Mouse (Mus musculus) adrenal gland, adult 8-10 months (tissue): ENCODE data around the gene Pde8a. TPM values are rescaled to one million over a fixed set of nuclear protein-coding genes. Genes with fewer than 3 reads are reported as not detected.
"Not testable (repeated sequence)": the region's sequence is repeated elsewhere in the genome, so short reads cannot be mapped to it uniquely, and the experiment has no call there.

ENCODE experiments used
- DNase-seq: peaks from one replicate; pipeline ENCODE4 v3.0.0; 2022
- total RNA-seq, 4 experiments: library from RNA; stranded (reverse); gene quantifications; 2 replicates each; pipeline ENCODE4 v1.2.4; 2022

Gene Pde8a
- total RNA-seq: 10 to 100 TPM; 22.3 to 41.0 (median 31.7) TPM

DNA sequence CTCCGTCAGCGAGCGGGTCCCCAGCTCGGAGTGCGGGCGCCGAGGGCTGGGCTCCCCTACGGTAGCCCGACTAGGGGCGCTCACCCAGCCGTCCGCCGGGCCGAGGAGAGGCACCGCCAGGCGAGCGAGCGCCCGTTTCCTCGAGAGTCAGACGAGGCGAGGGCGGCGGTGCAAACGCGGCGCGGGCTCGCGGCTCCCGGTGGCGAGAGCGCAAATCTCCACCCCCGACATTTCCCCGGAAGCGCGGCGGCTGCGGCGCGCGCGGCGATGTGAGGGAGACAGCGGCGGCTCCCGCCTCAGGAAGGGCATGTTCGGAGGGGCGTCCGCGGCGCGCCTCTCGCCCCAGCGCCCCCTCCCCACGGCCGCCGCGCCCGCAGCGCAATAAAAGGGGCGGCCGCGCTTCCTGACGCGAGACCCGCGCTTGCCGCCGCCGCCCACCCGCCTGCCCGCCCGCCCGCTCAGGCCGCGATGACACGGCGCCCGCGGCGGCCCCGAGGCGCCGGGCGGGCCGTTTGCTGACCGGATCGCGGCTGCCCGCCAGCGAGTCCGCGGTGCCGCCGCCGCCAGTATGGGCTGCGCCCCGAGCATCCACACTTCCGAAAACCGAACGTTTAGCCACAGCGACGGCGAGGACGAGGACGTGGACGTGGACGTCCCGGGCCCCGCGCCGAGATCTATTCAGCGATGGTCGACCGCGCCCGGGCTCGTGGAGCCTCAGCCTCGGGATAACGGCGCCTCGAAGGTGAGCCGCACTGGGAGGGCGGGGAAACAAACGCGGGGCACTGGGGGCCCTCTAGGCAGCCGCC is at the start of gene Pde8a:
Pde8a (plus strand) TSS at position 250 of the 806 bp plus-strand sequence.
- no peak for DNase-seq

GRCm38 (mm10) chr7:81164411-81164810 is 49.0 kb upstream of the Pde8a start:
- no peak for DNase-seq

DNA sequence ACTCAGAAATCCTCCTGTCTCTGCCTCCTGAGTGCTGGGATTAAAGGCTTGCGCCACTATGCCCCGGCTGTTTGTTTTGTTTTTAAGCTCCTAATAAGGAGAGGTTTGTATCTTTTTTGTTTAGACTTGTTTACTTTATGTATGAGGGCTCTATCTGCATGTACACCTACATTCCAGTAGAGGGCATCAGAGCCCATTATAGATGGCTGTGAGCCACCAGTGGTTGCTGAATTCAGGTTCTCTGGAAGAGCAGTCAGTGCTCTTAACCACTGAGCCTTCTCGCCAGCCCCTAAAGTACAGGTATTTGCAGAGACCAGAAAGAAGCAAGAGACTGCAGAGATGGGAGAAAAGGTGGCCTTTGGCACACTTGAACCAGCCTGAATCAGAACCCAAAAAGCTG is 46.3 kb upstream of the Pde8a start:
- no peak for DNase-seq

- DNase-seq: no peak
Measured at GRCm38 (mm10) chr7:81169351-81169750, 44.0 kb upstream of the Pde8a start.

DNA sequence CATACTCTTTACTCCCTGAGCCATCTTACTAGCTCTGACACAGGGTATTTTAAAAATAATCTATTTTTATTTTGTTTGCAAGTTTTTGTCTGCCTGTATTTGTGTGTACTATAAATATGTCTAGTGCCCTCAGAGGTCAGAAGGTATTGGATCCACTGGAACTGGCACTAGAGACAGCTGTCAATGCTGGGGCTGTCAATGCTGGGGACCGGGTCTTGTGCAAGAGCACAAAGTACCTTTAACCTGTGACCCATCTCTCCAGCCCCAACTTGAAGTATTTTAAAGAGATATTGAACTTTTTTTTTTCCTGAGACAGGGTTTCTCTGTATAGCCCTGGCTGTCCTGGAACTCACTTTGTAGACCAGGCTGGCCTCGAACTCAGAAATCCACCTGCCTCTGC is 39.5 kb upstream of the Pde8a start:
- no peak for DNase-seq

DNA sequence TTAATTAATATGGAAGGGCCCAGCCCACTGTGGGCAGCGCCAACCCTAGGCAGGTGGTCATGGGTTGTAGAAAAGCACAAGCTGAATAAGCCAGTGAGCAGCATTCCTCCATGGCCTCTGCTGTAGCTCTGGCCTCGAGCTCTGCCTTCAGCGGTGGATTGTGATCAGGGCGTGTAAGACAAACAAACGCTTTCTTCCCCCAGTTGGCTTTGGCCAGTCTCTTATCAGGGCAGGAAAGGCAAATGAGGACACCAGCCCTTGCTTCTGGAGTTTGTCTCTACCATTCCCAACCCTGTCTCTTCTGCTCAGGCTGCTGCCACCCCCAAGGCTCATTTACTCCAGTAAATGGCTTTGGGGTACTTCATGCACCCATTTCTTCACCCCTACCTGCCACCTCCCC is 38.7 kb upstream of the Pde8a start:
- DNase-seq: no peak

DNA sequence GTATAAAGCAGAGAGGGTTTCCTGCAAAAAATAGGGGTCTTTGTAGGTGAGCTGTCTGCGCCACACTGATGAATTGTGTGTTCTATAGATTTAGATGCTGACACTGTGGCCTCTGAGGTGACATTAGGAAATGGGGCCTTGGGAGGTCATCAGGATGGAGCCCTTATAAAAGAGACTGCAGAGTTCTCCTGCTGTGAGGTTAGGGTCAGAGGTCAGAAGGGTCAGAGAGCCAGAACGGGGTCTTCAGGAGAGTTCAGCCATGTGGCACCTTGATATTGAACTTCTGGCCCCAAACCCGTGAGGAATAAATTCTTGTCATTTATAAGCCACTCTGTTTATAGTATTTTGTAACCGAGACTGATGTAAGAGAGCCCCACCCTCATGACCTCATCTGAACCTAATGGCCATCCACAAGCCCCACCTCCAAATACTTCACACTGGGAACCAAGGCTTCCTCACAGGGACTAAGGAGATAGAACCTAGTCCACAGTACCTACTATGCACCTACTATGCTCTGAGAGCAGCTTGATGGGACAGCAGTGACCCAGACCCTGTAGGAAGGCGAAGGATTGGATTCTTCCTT is 37.1 kb upstream of the Pde8a start:
- no peak for DNase-seq

DNA sequence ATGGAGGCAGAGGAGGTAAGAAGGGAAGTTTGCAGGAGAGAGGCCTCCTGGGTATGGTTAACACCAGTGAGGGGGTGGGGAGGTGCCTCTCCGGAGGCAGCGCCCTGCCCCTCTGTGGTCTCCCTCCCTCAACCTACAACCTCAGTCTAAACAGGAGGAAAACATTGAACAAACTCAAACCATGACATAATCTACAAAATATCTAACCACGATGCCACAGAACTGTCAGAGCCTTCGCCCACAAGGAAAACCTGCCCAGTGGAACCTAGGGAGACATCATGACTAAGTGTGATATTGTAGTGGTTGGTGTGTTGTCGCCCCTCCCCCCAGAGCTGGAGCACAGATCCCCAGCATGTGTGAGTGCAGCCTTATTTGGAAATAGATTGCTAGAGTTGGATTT is 33.9 kb upstream of the Pde8a start:
- DNase-seq: no peak

DNA sequence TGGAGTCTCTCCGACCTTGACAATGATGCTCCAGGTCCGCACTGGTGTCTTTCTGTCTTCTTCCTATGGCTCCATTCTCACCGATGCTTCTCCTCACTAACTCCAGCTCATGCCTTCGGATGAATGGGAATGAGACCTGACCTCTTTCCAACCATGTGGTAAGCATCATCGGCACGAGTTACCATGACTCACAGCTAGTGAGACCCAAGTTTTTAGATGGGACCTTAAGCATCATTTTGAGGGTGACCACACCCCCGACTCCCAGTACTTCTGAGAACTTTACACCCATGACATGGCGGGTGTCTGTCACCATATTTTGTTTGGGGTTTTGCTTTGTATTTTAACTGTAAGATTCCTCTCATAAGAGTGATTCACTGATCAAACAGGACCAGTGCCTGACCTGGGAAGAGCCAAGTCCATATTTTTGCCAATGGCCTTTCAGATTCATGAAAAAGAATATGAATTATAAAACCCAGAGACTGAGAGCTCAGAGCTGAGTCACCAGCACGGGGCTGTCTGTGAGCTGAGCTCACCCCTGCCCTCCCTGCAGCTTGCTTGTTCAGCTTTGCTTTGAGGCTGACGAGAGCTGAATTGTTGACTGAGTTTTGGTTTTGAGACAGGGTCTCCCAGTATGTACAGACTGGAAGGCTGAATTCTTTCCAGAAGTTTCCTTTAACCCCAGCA is 30.8 kb upstream of the Pde8a start:
- DNase-seq: no peak

GRCm38 (mm10) chr7:81183181-81183580 is 30.2 kb upstream of the Pde8a start:
- no peak for DNase-seq

DNA sequence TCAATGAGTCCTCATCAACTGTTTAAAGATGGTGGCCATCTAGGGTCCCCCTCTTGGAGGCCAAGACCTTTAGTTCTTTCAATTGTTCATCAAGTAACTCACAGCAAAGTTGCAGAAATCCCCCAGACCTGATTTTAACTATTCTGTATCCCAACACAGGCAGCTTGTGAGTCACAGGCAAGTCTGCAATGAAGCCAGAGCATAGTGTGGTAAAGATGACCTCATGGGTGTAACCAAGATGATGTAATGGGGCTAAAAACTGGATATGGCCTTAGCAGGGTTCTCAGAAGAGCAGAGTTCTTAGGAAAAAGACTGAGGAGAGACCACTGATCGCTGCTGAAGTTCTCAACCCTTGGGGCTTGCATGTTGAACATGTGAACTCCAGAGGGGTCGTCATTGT is 29.3 kb upstream of the Pde8a start:
- no peak for DNase-seq

- DNase-seq: no peak
Measured at GRCm38 (mm10) chr7:81184651-81185050, 28.7 kb upstream of the Pde8a start.

DNA sequence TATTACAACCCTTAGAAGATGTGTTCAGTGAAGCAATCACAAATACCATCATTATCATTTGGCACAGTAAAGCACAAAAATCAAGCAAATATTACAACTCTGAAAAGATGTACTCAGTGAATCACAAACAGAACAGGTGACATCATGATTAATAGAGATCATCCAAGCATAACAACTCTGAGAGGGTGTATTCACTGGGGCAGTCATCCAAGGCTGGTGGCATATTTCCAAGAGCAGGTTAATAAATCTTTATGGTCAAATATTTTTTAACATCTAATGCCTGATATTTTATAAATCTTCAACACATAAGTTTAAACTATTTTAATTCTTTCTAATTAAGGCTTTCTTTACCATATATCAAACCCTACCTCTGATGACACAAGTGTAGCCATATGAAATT is 27.4 kb upstream of the Pde8a start:
- not testable (repeated sequence) for DNase-seq

GRCm38 (mm10) chr7:81189180-81189579 is 24.2 kb upstream of the Pde8a start:
- no peak for DNase-seq

- no peak for DNase-seq
Measured at GRCm38 (mm10) chr7:81195509-81195908, 17.9 kb upstream of the Pde8a start.

DNA sequence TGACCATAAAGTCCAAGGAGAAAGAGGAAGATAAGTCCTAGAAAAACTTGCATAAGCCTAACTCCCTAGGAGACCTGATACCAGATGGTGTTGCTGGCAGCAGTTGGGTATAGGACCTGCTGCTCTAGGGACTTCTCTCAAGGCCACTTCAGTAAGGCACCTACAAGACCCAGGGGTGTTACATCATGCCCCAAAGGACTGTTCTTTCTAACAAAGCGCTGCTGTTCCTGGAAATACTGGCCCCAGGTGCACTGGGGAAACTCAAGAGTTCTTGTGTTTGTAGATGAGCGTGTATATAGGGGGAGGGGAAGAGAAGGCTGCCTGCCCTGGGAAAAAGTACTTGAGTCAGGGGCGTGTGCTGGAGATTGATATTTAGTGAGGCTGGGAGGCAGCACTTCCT is 16.6 kb upstream of the Pde8a start:
- DNase-seq: no peak

DNA sequence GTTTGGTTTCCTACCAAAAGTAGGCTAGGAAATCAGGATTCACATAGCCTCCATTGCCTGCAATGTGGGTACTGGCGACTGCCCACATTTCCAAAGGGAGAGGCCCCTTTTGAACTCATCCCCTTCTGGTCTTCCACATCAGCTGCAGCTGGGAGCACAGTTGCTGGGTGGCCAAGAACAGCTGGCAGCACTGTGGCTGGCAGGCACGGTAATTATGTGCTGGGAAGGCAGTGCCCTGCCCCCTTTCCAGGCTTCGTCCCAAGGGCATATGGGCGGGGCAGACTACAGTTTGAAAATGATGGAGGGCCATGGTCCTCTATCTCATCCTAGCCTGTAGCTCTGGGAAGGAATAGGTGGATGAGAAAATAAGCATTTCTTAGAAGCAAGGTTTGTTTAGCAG is 14.9 kb upstream of the Pde8a start:
- peak; percentile 56 for DNase-seq

- no peak for DNase-seq
Measured at GRCm38 (mm10) chr7:81199109-81199508, 14.3 kb upstream of the Pde8a start.

DNA sequence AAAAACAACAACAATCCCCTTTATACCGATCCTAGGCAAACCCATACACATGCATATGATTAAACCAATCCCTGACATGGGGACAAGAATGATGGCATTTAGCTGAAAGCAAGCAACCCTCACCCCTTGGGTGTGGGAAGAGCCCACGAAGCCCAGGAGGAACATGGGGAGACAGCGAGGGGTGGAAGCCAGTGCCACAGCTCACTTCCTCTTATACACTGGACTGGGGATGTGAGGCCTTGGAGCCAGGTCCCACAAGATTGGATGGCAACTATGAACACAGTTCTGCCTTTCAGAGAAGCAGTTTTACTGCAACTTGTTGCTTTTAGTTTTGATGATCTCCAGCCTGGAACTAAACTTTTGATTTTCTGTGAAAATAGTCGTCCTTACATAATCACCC is 13.6 kb upstream of the Pde8a start:
- DNase-seq: no peak

- no peak for DNase-seq
Measured at GRCm38 (mm10) chr7:81202389-81202788, 11.0 kb upstream of the Pde8a start.

DNA sequence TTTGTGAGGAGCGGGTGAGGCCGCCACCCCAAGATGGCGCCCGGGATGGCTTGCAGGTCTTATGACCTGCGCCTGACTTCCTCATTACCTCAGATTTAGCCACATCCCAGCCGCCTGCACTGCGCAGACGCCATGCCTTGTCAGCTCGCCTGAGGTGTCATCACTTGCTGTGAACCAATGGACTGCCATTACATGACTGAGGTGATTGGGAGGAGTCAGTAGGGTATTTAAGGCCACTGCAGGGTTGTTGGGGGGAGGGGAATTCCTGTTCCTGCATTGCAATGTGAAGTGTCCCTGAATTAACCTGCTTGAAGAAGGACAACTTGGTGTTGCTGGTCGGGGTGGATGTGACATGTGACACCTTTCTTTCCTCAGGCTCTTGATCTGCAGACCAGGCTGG is 9.8 kb upstream of the Pde8a start:
- not testable (repeated sequence) for DNase-seq

GRCm38 (mm10) chr7:81208944-81209343 is 4.5 kb upstream of the Pde8a start:
- peak; percentile 59 for DNase-seq

DNA sequence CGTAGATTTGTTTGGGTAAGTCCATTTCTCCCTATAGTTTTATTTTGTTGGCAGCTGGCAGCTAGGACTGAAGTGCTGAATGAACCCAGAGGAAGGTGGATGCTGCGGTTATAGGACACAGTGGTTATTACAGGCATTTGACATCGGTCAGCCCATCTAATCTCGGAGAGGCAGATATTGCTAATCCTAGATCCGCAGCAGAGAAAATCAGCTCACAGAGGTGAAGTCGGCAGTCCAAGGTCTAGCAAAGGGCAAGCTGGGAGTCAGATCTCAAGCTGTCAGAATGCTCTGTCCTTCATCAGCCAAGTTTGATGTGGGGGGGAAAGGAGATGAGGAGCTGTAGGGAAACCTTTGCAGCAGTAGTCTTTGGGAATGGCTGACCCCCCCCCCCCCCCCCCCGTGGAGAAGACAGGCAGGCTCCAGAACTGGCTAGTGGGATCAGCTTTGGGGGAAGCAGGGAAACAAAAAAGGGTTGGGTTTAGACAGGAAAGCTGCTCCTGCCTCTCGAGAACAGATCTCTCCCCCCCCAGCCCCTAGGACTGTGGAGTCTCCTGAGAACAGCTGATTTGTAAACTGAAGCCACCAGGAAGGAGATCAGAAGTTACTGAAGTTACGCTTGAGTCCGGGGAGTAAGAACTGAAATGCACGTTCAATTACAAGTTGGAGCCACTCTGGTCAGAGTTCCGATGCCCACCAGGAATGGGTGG is 3.3 kb upstream of the Pde8a start:
- DNase-seq: no peak
